ENCODE assay signal across 14 mouse cellular contexts in the genomic region with DNA sequence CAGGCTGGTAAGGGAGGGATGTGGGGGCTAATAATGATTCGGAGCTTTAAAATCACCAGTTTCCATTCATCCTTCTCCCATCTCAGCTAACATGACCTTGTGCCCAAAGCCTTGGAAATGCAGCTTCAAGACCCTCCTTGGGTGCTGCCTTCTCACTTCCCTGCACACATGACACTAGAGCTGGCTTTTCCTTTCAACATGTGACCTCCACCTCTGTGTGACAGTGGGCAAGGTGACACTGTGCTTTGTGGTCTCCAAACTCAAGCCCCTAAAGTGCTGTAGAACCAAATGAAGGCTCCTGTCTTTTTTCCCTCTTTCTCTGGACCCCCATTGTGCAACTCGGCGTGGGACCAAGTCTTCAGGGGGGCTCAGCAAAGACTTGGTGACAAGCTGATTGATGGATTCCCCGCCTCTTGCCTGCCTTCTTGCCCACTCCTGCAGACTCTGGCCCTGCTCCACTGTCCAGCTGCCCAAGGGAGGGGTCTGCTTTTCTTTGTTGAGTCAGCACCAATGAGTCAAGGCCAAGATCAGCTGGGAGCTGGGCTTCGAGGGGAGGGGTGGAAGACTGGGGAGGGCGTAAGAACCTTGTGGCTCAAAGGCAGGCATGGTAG. TPM values are rescaled to one million over a fixed set of nuclear protein-coding genes. Genes with fewer than 3 reads are reported as not detected.
DNase-seq lines count a peak whose midpoint lies in the region; ATAC-seq and TF ChIP-seq lines count a peak whose summit lies in the region.
"Had no signal": no experiment of that assay in that cellular context is flagged by ENCODE, and none has a peak within 500 bp of the region (broad histone marks: within the 10 kb centered on the region; RNA-seq: fewer than 3 reads in every experiment).

No protein-coding gene starts in this region.

- H3K9ac ChIP-seq in hindbrain, embryonic 16.5 days (ENCODE audit: low read depth, low read length): no peak overlapping the region
- no peak overlapping the region for H3K9ac ChIP-seq in neural tube, embryonic 15.5 days (replicated peaks)
- H3K9ac ChIP-seq: embryonic facial prominence, embryonic 15.5 days had no signal

- TF ChIP-seq CTCF in embryonic fibroblast, embryonic 13.5 days (IDR thresholded peaks at IDR 0.05; ENCODE audit: borderline replicate concordance, insufficient read depth, low read length): no peak

- WGBS in hindbrain, embryonic 16.5 days: 26% methylated on average over 6 of the region's 6 CpGs
- WGBS in neural tube, embryonic 15.5 days: 22% methylated on average over 6 of the region's 6 CpGs

- 0 out of 2 replicates have a peak, but pooled peaks cover 5% of the 10 kb centered on the region for H3K36me3 ChIP-seq in hindbrain, embryonic 16.5 days (ENCODE audit: control insufficient read depth, insufficient read depth, low read length)
- peaks cover 12% of the 10 kb centered on the region; the same call in 1 of the 2 replicates for H3K36me3 ChIP-seq in neural tube, embryonic 15.5 days

- peak; percentile 42 for DNase-seq in lung, postnatal 10 days
- DNase-seq in lung, postnatal 36 days: no peak
- no peak for DNase-seq in testis, postnatal 10 days (ENCODE audit: low spot score)
- DNase-seq in layer of hippocampus, adult 18-20 months (ENCODE audit: low spot score in 2 of 2): no peak
- DNase-seq: cerebellum, adult 8-10 months; kidney, postnatal 10 days had no signal

- H3K4me3 ChIP-seq in embryonic fibroblast, embryonic 13.5 days (ENCODE audit: insufficient read depth, low read length): no peak overlapping the region
- no peak overlapping the region for H3K4me3 ChIP-seq in hindbrain, embryonic 16.5 days (ENCODE audit: low read length)
- H3K4me3 ChIP-seq in neural tube, embryonic 15.5 days (replicated peaks): no peak overlapping the region
- H3K4me3 ChIP-seq: embryonic facial prominence, embryonic 15.5 days; heart, embryonic 10.5 days had no signal

- H3K4me2 ChIP-seq in hindbrain, embryonic 16.5 days (ENCODE audit: low read length): no peak overlapping the region
- no peak overlapping the region for H3K4me2 ChIP-seq in neural tube, embryonic 15.5 days
- H3K4me2 ChIP-seq: embryonic facial prominence, embryonic 15.5 days had no signal

- no peak for TF ChIP-seq POLR2A in embryonic fibroblast, embryonic 13.5 days (IDR thresholded peaks at IDR 0.05; ENCODE audit: low read depth, low read length)

- ATAC-seq in hindbrain, embryonic 16.5 days: peak; percentile 91
- peak; percentile 79 for ATAC-seq in neural tube, embryonic 15.5 days (ENCODE audit: low FRiP score)
- ATAC-seq: lung, postnatal 0 days had no signal

- H3K27me3 ChIP-seq in hindbrain, embryonic 16.5 days (replicated peaks; ENCODE audit: control insufficient read depth, insufficient read depth, low read length): no peaks in the 10 kb centered on the region
- no peaks in the 10 kb centered on the region for H3K27me3 ChIP-seq in neural tube, embryonic 15.5 days (replicated peaks)
- H3K27me3 ChIP-seq: embryonic facial prominence, embryonic 15.5 days had no signal

- H3K27ac ChIP-seq in embryonic fibroblast, embryonic 13.5 days (ENCODE audit: insufficient read depth, low read length): 0 out of 2 replicates have a peak overlapping the region, but pooled peaks have one; percentile 13
- H3K27ac ChIP-seq in hindbrain, embryonic 16.5 days (ENCODE audit: low read depth, low read length): no peak overlapping the region
- peak overlapping the region; percentile 38; the same call in 1 of the 2 replicates for H3K27ac ChIP-seq in neural tube, embryonic 15.5 days (replicated peaks)
- H3K27ac ChIP-seq: embryonic facial prominence, embryonic 15.5 days; heart, embryonic 10.5 days had no signal

- no peaks in the 10 kb centered on the region for H3K9me3 ChIP-seq in hindbrain, embryonic 16.5 days (ENCODE audit: control insufficient read depth, low read length)
- no peaks in the 10 kb centered on the region for H3K9me3 ChIP-seq in neural tube, embryonic 15.5 days (replicated peaks)
- H3K9me3 ChIP-seq: embryonic facial prominence, embryonic 15.5 days; heart, embryonic 10.5 days had no signal

- H3K4me1 ChIP-seq in embryonic fibroblast, embryonic 13.5 days (ENCODE audit: control insufficient read depth, insufficient read depth, low read length): no peaks in the 10 kb centered on the region; the same call in 1 of the 2 replicates
- peaks cover 3% of the 10 kb centered on the region; the same call in 1 of the 2 replicates for H3K4me1 ChIP-seq in hindbrain, embryonic 16.5 days (ENCODE audit: control insufficient read depth, insufficient read depth, low read depth, low read length)
- peaks cover 12% of the 10 kb centered on the region for H3K4me1 ChIP-seq in neural tube, embryonic 15.5 days
- H3K4me1 ChIP-seq: embryonic facial prominence, embryonic 15.5 days had no signal

RNA-seq across cellular contexts. Expression of a gene that starts 9.1 kb away (rescaled TPM):
- polyA plus RNA-seq in embryonic fibroblast, embryonic 13.5 days (2011; ENCODE audit: insufficient read length, low read depth, missing spikeins): 1,004 and 1,061 TPM in 2 replicates
- 753 and 794 TPM in 2 replicates for polyA plus RNA-seq in hindbrain, embryonic 16.5 days (2015; fragmentation: Nextera tagmentation; extraction: Ambion mirVana)
- polyA plus RNA-seq in neural tube, embryonic 15.5 days (2015; fragmentation: Nextera tagmentation; extraction: Ambion mirVana): 1,001 and 1,078 TPM in 2 replicates
- total RNA-seq in layer of hippocampus, adult 18-20 months (2021): 100 to 1,000 TPM; 616 to 669 TPM

RNA-seq across cellular contexts. Expression of a gene that starts 19.8 kb away (rescaled TPM):
- not detected in 2 replicates for polyA plus RNA-seq in embryonic fibroblast, embryonic 13.5 days (2011; ENCODE audit: insufficient read length, low read depth, missing spikeins)
- polyA plus RNA-seq in hindbrain, embryonic 16.5 days (2015; fragmentation: Nextera tagmentation; extraction: Ambion mirVana): not detected in 2 replicates
- polyA plus RNA-seq in neural tube, embryonic 15.5 days (2015; fragmentation: Nextera tagmentation; extraction: Ambion mirVana): not detected in 2 replicates
- not detected for total RNA-seq in layer of hippocampus, adult 18-20 months (2021)
- polyA plus RNA-seq: embryonic facial prominence, embryonic 15.5 days; heart, embryonic 10.5 days; limb, embryonic 14.5 days; lung, postnatal 0 days; urinary bladder, adult 2 months had no signal
